Mouse (Mus musculus): ENCODE results near the gene Washc3. TPM values are rescaled to one million over a fixed set of nuclear protein-coding genes. Genes with fewer than 3 reads are reported as not detected.

The Washc3 gene
- total RNA-seq, 4 experiments from 2014 or later: 26.3 to 30.1 (median 27.5) TPM

GRCm38 (mm10) chr10:88255556-88255955 is 54.7 kb downstream of the Washc3 start:
- no peak for DNase-seq (ENCODE audit: low spot score in 2 of 2)

- no peak for DNase-seq (ENCODE audit: low spot score in 2 of 2)
These were observed 59.4 kb downstream of the Washc3 start for GRCm38 (mm10) chr10:88260309-88260708.

DNA sequence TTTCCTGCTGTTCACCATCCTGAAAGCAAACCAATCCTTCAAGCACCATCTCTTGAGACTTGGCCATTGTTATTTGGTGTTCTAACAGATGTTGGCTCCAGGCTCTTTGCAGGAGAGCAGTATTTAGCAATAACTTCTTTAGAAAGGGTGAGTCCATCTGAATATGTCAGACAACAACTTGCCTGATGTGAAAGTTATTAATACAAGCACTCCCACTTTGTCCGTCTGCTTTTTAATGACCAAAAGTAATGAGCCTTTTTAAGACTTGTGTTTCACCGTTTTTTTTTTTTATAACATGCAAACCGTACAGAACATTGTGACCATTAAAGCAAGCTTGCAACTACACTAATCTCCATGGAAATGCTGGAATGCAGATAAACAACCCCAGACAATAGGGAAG is 60.3 kb downstream of the Washc3 start:
- DNase-seq (ENCODE audit: low spot score in 2 of 2): no peak

- DNase-seq (ENCODE audit: low spot score in 2 of 2): no peak
These were observed 62.5 kb downstream of the Washc3 start for GRCm38 (mm10) chr10:88263383-88263782.

- no peak for DNase-seq (ENCODE audit: low spot score in 2 of 2)
These were observed 73.2 kb downstream of the Washc3 start for GRCm38 (mm10) chr10:88274045-88274444.

GRCm38 (mm10) chr10:88281699-88282098 is 80.8 kb downstream of the Washc3 start:
- no peak for DNase-seq (ENCODE audit: low spot score in 2 of 2)

GRCm38 (mm10) chr10:88284343-88284990 is 83.6 kb downstream of the Washc3 start:
- DNase-seq (ENCODE audit: low spot score in 2 of 2): no peak

DNA sequence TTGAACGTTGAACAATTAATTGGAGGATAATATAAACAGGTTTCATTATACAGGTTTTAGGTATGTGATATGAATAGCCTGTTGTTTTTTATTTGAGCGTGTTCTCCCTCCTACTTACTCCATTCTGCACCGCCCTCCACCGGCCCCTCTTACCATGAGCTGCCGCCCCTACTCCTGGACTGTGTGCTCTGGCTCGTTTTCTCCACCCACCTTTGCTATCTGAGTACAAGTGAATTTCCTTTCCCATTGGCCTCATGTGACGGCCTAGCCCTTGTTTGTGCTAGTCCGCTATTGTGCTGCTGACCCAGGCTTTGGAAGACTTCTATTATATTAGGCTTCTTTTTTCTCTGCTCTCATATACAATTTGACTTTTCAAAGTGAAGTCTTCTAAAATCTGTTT is 86.4 kb downstream of the Washc3 start:
- DNase-seq (ENCODE audit: low spot score in 2 of 2): no peak

DNA sequence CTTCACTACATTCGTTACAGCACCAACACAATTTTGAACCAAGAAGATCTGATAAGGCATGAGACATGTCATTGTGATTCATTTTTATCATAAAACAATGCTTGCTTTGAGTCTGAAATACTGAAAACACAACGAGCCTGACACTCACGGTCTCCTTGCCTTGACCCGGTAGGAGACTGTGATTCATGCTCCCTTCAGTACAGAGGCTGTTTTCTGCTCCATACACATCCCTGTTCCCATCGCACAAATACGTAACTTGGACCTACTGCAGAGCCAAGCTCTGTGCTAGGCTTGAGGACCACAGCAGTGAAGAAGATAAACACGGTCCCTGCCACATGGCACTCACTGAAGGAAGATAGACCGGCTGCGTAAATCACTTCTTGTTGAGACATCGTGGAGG is 87.2 kb downstream of the Washc3 start:
- DNase-seq (ENCODE audit: low spot score in 2 of 2): no peak

DNA sequence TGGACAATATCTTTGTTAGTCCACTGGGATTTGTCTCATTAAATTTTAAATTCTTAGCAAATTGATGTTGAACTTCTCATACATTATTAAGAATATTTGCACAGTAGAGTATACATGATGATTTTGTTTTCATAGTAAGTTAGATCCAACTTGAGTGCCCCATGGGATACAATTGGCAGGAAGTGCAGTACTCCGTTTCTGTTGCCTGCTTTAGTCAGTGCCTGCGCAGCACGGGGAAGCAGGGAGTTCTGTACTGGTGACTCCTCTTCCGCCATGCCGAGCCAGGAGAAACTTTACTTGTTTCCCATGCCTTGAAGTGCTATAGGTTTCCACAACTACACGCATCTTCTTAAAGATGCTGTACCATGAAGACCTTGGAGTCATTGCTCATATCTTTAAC is 94.2 kb downstream of the Washc3 start:
- DNase-seq (ENCODE audit: low spot score in 2 of 2): peak in 1 of 2 experiments; percentile 42

Other genes starting within 250 kb of the Washc3 start
- gene Pmch, start 110.0 kb upstream of the Washc3 start, total RNA-seq (2022): not detected
- gene Parpbp, start 54.2 kb upstream of the Washc3 start, total RNA-seq (2022): not detected
- gene Nup37, start 54.1 kb upstream of the Washc3 start, total RNA-seq (2022): 1 to 10 TPM; 3.3 to 6.8 (median 6.4) TPM
- gene Dram1, start 178.0 kb downstream of the Washc3 start, total RNA-seq (2022): 1 to 10 TPM in 3 of 4 experiments, under 1 TPM in 1; 0.58 to 3.1 (median 1.4) TPM
- 10 to 100 TPM; 20.3 to 23.6 (median 20.9) TPM for gene Gnptab, start 178.0 kb downstream of the Washc3 start, total RNA-seq (2022)

All from gastrocnemius, adult 8-10 months (tissue).